Mouse (Mus musculus) kidney, postnatal 25 days (tissue): ENCODE results near the gene Obscn.

Experiments used
- DNase-seq, 2 experiments: peaks; one replicate each; pipeline ENCODE4 v3.0.0; 2021; ENCODE audit warnings: mixed read lengths in 2 of 2

Obscn gene

GRCm38 (mm10) chr11:58982471-58983097 lies 153.6 kb downstream of the Obscn start:
- DNase-seq: peak in 1 of 2 experiments; percentile 28

DNA sequence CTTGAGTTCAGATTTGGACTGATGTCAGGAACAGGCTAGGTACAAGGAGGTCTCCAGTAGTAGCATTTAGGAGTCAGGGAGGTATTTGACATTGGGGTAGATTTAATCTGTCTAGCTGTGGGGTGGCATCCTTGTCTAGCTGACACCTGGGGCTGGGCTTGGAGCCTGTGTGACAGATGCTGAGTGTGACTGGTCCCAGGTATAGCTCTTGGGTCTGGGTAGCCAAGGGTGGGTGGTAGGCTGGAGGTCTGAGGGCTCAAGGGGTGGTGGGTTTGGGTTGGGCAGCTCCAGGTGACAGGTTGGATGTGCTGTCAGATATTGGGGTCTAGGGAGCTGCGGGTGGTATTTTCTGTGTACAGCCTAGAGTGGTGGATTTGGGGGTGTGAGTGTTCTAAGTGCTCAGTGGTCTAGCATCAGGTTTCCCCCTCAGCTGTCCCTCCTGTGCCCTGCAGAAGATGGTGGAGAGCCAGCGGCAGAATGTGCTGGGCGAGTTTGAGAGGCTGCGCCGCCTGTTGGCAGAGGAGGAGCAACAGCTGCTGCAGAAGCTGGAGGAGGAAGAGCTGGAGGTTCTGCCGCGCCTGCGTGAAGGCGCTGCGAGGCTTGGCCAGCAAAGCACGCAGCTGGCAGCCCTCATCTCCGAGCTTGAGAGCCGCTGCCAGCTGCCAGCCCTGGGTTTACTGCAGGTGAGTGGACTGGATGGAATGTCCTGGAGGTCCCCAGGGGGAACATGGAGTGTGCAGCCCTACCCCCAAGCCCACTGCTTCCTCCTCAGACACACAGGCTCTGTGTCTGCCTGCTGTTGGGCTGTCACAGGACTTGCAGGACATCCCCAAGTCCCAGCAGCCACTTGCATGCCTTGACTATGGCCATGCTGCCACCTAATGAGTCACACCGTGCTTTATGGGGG lies 154.4 kb downstream of the Obscn start:
- DNase-seq: peak; percentile 48 to 72

- peak; percentile 84 for DNase-seq
Measured at GRCm38 (mm10) chr11:58980381-58980990, 155.7 kb downstream of the Obscn start.

DNA sequence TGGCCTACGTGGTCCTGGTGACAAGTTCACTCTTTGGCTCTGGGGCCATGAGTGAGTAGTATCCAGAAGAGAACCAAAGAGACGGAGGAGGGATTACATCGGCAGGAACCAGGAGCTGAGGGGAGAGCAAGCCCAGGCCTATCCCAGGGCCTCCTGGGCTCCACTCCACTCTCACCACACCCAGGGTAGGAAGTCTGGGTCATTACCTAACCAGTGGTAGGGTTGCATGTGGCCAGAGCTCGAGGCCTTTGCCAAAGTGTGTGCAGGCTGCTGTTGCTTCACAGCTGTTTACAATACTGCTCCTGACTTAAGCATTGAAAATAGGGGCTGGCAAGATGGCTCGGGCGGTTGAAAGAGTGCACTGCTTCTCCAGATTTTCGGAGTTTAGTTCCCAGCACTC lies 156.5 kb downstream of the Obscn start:
- peak in 1 of 2 experiments; percentile 57 for DNase-seq

DNA sequence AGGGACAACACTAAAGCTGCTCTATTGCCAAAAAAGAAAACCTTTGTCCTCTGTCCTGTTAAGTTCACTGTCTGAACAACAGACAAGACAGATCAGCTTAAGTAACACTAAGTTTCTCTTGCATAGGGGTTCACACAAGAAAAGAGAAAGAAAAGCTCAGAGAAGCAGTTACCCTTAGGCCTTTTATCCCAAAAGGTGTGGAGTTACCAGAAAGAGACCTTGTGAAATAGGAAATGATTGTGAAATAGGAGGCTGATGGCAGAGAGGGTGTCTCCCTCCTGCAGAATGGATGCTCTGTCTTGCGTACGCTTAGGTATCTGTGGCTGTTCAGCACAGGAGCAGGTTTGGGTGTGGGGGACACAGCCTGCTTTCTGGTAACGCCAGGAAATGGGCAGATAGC lies 157.0 kb downstream of the Obscn start:
- no peak for DNase-seq

DNA sequence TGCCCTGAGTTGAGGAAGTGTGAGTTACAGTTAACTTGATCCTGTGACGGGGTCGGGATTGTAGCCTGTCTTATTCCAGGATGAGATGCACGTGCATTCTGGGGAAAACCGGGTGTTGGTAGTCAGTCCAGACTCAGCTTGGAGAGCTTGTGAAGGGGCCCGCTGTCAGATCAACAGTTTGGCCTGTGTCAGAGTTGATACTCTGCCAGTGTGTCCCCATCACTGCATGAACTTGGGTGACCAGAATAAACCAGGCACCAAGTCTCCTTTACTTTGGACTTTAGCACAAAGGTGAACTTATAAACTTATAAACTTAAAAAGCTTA lies 157.5 kb downstream of the Obscn start:
- DNase-seq: peak; percentile 24 to 57

GRCm38 (mm10) chr11:58978027-58978705 lies 158.0 kb downstream of the Obscn start, which contains the start of gene Trim11:
TSS of gene Trim11 (plus strand) at chr11:58978093.
- peak; percentile 67 to 82 for DNase-seq

GRCm38 (mm10) chr11:58977607-58978026 lies 158.6 kb downstream of the Obscn start:
- DNase-seq: peak in 1 of 2 experiments; percentile 40

- DNase-seq: peak; percentile 51 to 70
Measured at GRCm38 (mm10) chr11:58977150-58977549, 159.1 kb downstream of the Obscn start.

DNA sequence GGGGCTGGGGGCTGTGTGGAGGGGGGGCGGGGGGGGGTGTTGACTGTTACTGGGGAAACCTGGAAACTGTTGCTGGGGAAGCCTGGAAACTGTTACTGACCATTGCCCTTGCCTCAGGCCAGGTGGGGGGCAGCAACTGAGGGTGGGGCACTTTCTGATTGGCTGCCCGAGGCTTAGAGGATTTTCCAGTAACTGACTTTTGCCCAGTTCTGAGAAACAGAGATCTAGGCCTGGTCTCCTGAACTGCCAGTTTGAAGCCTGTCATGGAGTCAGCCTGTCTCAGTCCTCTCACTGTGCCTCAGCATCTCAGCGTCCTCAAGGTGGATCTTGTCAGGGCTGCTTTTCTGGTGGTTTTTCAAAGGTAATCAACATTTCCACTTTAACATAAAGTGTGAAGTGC lies 161.8 kb downstream of the Obscn start:
- peak in 1 of 2 experiments; percentile 70 for DNase-seq

DNA sequence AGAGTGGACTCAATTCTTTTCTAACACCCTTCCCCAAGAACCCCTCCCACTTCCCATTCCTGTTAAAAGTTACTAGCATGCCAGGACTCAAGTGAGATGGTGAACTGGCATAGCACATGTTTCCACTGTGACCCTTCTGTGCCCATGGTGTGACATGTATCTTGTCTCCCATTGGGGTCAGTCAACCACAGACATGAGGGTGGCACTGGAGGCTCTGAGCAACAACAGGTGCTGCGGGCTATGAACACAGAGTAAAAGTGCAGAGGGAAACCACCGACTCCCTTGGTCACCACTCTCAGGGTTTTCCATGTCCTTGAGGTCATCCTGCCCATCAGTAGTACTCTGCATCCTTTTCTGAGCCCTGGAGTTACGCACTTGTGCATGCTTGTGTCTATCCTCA lies 164.4 kb downstream of the Obscn start:
- no peak for DNase-seq

DNA sequence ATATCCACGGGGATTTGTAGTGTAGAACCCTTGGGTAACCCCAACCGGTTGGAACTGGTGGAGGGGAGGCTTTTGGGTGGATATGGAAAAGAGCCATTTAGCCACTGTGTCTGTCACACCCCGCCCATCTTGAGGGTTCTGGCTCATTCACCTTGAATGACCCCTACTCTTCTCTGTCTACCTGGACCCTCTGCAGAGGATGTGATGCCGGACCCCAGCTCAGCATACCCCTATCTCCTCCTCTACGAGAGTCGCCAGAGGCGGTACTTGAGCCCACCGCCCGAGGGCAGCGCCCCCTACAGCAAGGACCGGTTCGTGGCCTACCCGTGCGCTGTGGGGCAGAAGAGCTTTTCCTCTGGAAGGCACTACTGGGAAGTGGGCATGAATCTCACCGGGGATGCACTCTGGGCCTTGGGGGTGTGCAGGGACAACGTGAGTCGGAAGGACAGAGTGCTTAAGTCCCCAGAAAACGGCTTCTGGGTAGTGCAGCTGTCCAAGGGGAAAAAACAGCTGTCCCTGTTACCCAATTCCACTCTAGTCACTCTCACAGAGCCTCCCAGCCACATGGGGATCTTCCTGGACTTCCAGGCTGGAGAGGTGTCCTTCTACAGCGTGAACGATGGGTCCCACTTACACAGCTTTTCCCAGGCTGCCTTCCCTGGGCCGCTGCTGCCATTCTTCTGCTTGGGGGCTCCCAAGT lies 165.2 kb downstream of the Obscn start:
- peak in 1 of 2 experiments; percentile 42 for DNase-seq

GRCm38 (mm10) chr11:58969659-58970058 lies 166.5 kb downstream of the Obscn start:
- peak; percentile 64 to 86 for DNase-seq

DNA sequence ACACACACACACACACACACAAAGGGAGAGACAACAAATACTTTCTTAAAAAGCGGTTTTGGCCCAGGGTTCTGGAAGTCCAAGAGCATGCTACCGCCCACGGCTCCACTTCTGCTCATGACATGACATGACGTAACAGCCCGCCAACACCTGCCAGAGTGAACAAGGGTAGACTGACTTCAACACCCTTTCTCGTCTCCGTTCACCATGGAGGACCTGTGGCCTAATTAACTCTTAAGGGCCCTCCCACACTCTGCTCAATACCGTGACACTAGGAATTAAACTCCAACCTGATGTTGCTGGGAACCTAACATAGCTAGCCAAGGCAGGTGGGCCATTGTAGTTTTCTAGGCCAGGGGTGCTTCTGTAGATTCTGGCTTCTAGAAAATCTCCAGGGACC lies 167.2 kb downstream of the Obscn start:
- DNase-seq: peak; percentile 31 to 70

DNA sequence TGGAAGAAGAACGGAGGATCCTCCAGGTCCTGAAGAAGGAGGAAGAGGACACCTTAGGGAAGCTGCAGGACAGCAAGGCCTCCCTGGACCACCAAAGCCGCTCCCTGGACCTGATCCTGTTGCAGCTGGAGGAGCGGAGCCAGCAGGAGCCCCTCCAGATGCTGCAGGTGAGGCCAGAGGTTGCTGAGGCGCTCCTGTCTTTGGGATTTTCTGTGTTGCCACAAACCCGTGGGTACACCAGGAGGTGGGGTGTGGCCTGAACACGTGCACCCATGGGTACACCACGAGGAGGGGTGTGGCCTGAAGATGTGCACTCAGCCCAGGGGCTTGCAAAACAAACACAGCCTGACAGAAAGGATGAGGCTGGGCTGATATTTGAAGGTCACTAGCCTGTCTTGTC lies 167.7 kb downstream of the Obscn start:
- peak in 1 of 2 experiments; percentile 35 for DNase-seq

GRCm38 (mm10) chr11:58967346-58967745 lies 168.9 kb downstream of the Obscn start:
- peak; percentile 37 to 65 for DNase-seq

DNA sequence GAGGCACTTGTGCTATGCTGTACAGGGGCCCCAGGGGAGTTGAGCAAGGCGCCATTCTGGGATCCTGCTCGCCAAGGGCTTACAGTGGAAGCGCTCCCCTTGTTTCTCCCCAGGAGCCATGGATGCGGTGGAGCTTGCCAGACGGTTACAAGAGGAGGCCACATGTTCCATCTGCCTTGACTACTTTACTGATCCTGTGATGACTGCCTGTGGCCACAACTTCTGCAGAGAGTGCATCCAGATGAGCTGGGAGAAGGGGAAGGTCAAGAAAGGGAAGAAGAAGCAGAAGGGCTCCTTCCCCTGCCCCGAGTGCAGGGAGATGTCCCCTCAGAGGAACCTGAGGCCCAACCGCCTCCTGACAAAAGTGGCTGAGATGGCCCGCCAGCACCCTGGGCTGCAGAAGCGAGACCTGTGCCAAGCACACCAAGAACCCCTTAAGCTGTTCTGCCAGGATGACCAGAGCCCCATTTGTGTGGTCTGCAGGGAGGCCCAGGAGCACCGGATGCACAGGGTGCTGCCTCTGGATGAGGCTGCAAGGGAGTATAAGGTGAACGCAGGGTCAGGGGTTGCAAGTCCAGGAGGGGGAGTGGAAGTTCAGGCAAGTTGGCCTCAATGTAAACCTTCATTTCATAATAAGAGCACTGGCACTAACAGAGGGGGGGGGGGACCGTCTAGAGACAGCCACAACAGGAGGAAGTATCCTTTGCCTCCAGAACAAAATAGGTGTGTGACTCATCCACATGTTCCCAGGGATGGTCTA lies 171.0 kb downstream of the Obscn start:
- no peak for DNase-seq

- no peak for DNase-seq
Measured at GRCm38 (mm10) chr11:58964216-58964615, 172.0 kb downstream of the Obscn start.

- DNase-seq: peak; percentile 72 to 83
Measured at GRCm38 (mm10) chr11:58963543-58963942, 172.7 kb downstream of the Obscn start.

GRCm38 (mm10) chr11:58961364-58962177 lies 174.6 kb downstream of the Obscn start:
- DNase-seq: no peak
